Mouse (Mus musculus) testis, postnatal 10 days (tissue): ENCODE results near the gene Slc12a7.

Source experiments
- DNase-seq: peaks from one replicate; pipeline ENCODE4 v3.0.0; 2021; ENCODE audit warnings: low spot score

Gene Slc12a7

DNA sequence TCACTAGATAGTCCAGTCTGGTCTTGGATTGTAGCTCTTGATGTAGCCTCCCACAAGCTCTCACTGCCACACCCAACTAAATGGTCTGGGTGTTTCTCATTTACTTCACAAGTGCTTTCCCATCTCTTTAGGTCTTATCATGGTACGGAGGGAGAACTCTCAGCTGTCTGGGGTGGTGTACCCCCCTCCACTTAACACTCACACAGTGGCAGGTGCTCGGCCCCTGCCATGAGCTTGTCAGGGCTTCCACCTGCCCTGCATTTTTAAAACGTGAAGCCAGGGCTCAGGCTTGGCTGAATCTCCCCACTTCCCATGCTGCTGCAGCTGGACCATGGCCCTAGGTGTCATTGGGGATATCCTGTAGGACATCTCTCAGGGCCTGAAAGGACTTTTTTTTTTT is 86.0 kb downstream of the Slc12a7 start:
- DNase-seq, result no peak

DNA sequence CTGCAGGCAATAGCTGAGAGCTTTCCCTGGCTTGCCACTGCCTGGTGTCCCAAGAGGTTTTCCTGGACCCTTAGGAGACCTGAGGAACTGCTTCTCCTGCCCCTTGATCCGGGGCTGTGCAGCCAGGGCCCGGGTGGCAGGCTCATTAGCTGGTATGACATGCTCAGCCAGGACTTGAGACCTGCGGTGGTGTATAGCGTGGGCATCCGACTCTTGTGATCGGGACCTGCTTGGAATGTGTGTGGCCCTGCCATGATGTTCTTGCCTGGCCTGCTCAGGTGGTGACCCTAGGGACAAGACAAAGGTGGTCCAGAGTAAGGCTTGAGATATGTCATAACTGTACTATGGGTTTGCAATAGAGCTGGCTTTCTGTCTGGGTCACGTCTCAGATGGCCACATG is 88.4 kb downstream of the Slc12a7 start:
- DNase-seq, result no peak

DNA sequence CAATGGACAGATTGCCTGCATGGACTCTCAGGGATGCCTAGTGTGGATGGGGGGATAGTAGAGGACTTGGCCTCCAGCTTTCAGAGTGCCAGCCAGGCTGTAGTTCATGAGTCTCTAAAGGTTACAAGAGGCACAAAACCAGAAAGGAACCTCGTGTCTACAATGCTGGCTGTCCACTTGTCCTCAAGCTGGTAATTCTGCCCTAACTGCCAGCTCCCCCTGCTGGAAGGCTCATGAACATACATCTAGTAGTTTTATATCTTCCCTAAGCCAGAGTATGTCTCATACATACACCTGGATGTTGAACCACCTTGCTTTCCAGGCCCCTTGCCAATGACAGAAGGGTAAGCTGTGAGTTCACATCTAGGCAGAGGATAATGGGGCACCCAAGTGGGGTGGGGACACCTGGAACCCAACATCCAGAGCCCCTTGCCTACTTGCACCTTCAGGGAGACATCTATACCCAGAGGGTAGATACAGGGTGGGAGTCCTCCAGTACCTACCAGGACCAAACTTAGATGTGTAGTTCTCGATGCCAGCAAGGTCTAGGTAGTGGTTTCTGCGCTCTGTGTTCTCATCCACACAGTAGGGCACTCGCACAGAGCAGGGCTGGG is 89.4 kb downstream of the Slc12a7 start:
- DNase-seq, result peak; percentile 78

DNA sequence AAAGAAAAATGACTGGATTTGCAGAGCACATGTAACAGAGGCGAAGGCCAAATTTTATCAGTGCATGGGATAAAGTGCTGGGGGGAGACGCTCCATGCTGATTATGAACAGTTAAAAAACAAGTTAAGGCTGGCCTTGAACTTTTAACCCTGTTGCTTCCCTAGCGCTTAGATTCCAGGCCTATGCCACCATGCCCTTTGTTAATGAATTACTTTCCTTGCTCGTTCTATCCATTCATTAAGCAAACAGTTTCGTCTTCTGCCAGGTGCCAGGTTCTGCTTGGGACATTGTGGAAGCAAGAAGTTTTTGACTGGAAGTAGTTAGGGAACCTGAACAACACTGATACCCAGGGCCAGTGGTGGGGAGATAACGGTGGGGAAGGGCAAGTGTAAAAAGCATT is 90.8 kb downstream of the Slc12a7 start:
- no peak for DNase-seq

DNA sequence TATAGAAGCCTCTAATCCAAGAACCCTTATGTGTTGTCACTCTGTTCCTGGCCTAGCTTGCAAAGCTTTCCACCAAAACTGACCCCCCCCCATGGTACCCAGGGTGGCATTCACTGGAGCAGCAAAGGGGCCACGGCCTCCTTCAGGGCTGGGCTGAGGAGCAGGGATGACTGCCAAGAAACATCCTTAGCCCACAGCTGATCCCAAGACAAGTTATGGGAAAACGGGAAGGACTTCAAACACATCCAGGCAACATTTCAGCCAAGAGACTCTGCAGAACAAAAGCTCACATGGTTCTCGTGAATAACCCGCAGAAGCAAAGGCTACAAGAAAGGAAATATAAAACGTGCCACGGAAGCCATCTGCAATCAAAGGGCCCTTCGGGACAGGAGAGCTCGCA is 94.3 kb downstream of the Slc12a7 start:
- DNase-seq, result no peak

DNA sequence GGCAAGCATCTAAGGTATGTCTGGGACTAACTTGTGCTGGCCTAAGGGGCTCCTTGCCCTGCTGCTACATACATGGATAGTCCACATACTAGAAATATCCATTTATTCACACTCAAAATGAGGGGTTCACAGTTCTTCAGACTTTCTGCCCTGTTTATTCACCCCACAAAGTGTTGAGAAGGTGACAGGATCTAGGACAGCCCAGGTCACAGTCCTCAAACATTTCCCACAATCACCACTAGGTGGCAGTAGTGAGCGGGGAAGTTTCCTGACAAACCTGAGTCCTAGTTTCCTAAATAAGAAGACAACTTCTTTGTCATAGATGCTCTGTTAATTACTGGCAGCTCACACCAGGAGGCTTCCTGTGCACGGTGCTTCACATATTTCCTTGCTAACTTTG is 98.6 kb downstream of the Slc12a7 start:
- DNase-seq, result peak; percentile 83

DNA sequence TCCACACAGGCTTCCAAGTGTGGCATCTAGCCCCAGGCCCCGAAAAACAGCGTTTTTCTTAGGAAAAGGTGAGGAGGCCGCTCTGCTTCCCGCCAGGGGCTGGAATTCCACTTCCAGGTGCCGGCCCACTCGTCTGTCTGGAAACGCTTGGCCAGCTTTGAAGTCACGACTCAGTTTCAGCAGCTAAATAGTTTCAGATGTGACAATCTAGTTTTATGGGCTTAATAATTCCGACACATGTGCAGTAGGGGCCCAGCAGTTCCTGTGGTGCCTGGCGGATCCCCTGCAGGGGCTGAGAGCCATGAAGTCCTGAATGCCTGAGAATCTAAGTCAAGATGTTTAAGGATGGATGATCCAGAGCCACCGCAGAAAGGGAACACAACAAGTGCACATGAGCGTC is 100.9 kb downstream of the Slc12a7 start:
- no peak for DNase-seq

DNA sequence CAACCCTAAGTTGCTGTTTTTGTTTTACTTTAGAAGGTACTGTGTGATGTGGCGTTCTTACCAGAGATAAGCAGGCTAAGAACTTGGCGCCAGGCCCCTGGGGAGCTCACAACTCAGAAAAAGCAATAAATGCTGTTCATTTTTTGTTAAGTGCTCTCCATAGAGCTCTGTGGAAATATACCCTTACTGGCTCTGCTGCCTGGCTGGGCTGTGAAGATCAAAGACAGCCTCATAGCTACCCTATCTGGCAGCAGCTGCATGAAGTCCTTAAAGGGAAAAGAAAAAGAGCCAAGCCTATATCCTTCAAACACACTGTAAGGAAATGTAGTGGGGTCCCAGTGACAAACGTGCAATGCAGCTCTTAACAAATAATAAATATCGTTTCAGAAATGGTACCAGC is 102.9 kb downstream of the Slc12a7 start:
- no peak for DNase-seq

DNA sequence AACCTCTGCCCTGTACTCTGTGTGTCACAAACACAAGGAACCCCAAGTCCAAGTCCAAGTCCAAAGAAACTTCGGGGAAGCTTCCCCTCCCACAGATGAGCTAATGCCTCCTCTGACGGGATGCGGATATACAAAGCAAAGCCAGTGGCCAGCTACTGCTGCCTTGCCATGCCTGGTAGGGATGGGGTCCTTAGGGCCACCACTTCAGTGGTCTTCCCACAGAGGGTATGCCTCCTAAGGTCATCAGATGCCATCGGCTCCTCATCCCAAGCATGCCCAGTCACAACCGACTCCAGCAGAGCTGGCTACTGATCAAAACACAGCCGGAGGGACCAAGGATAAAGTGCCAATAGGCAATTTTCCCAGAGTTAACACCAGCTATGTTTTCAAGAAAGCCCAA is 103.6 kb downstream of the Slc12a7 start:
- no peak for DNase-seq

DNA sequence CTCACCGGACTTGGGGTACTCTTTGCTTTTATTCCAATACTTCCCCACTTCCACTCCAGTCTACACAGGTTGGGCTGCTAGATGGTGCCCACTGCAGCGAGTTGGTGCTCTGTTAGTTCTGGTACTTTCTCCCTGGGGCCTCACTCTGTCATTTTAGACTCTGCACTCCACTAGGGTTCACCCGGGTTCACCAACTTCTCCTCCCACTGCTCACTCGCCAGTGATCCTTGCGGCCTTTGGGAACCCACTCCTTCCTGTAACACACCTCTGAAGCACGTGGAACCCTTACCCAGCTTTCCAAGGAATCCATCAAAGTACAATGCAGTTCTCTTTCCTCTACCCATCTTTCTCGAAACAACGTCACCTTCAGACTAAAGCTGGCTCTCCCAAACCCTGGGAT is 104.8 kb downstream of the Slc12a7 start:
- DNase-seq, result no peak

DNA sequence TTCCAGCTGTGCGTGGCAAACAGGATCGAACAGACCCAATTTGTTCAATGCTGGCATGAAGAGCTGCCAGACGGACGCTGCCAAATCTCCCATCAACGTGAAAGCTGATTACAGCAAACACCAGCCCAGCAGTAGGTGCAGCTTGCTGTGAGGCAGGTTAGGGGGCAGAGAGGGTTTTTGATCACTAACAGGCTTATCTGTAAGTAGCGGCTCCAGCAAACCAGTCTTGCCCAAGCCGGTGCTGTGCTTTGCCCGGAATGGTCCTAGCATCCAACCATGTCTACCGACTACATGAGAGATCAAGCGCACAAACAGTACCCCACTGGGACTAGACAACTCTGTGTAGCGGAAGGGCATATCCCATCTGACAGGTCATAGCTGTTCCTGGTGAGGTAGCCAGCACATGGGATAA is 106.2 kb downstream of the Slc12a7 start:
- DNase-seq, result no peak

DNA sequence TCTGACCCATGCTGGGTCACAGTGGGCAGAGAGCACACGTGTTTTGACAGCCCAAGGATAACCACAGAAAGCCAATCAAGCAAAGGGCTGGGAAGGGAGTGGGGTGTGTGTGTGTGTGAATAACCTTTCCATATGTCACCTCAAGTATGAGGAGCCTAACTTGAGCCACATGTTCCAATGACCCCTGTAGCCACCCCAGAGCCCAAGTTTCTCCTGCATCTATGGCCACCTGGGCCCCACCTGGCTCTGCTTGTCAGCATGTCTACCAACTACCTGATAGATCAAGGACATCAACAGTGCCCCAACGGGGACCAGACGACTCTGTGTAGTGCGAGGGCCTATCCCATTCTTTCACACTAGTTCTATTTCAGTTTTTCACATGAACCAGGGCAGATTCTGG is 106.8 kb downstream of the Slc12a7 start:
- DNase-seq, result no peak

DNA sequence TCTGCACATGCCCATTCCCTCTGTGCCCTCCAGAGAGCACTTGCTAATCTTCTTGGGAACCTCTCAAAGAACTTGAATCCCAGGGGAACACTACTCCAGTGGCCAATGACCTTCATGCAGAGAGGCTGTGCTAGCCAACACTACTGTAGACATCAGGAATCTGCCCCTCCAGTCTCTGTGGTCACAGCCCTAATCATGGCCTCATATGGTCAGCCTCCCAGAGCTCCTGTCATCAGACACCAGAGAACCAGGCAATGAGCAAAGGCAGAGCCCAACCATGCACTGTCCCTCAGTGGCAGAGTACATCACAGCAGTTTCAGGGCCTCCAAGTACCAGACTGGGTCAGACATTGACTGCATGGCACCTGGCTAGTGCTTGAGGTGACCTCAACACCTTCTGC is 109.8 kb downstream of the Slc12a7 start:
- no peak for DNase-seq

DNA sequence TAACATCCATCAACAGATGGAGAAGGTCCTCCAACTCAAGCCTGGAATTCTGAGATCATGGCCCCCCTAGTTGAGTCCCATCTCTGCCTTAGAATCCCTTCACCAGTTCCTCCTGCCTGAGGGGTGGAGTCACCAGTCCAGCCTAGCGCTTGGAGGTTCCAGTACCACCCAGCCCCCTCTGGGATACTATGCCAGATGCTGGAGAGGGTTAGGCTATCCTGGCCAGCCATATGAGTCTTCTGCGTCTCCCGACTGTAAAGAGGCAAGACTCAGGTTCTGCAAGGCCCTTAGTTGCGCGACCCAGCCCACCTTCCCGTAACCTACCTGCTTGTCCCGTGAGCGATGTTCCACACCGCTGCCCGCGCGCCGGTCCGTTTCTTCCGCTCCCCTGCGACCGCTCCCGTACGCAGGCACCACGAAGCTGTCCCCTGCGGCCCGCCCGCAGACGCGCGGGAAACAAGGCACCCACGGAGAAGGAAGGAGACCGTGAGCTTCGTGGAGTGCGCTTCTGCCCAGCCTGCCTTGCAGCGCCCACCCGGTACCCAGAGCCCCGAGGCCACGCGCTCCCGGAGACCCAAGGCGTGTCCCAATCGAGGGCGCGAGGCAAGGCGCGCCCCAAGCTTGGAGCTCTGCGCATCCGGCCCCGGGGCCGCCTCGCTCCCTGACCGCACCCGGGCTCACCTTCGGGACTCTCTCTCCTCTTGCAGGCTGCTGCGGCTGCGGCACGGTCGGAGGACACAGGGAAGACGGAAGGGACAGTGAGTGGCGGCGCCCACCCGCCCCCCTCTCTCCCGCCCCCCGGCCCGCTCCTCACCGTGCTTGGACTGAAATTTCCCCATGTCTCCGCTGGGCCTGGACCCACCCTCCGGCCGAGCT is 113.9 kb downstream of the Slc12a7 start:
- peak; percentile 54 for DNase-seq

DNA sequence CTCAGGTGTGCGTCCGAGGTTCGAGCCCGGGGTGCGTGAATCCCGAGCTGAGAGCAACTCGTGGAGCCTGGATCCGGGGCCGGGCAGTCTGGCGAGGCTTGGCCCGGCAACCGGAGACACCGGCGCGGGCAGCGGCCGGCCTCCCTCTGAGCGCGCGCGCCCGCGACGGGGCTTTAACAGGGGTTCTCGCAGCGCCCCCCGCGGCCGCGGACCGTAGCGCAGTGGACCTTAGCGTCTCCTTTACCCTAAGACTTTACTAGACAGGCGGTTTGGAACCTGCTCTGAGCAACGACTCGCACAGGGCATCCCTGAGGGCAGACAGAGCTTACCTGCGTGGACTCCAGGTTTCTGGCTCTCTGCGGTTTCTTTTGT is 114.6 kb downstream of the Slc12a7 start, which contains the start of gene Nkd2:
TSS of gene Nkd2 (minus strand) at position 167 of the 372 bp plus-strand sequence.
- peak; percentile 94 for DNase-seq
